Mouse (Mus musculus): ENCODE results near the gene Smyd3. TPM values are rescaled to one million over a fixed set of nuclear protein-coding genes. Genes with fewer than 3 reads are reported as not detected.

Smyd3 gene
- polyA plus RNA-seq, 1 experiment = 40.2 TPM

DNA sequence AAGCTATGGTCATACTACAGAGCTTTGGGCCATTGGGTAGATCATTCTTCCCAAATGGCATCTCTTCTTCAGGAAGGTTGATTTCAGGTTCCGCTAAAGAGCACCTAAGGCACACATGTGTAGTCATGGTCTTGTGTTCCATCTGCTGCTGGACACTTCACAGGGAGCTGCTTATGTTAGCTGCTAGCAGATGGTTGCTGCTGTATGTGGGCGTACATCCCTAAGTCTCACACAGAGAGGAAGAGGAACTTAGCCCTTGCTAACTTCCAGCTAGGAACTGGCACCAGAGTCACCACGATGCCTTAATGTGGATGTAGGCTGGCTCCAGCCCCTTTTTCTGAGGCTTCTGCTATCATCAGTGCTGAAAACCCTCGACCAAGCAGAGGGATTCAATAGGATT, 491.2 kb downstream of the Smyd3 start:
- H3K4me3 ChIP-seq (ENCODE audit: low read depth, low read length) = no peak overlapping the region
- H3K9ac ChIP-seq (ENCODE audit: low read depth, poor library complexity, severe bottlenecking) = no peak overlapping the region
- no peaks in the 10 kb centered on the region for H3K27me3 ChIP-seq (ENCODE audit: control insufficient read depth, insufficient read depth, low read length, poor library complexity, severe bottlenecking)
- no peak overlapping the region for H3K27ac ChIP-seq (ENCODE audit: insufficient read depth, low read length)
- H3K9me3 ChIP-seq (replicated peaks; ENCODE audit: control insufficient read depth, insufficient read depth, low read length, poor library complexity, severe bottlenecking) = no peaks in the 10 kb centered on the region
- H3K36me3 ChIP-seq (ENCODE audit: control insufficient read depth, insufficient read depth, low read length, poor library complexity, severe bottlenecking) = no peaks in the 10 kb centered on the region
- no peaks in the 10 kb centered on the region for H3K4me1 ChIP-seq (ENCODE audit: control insufficient read depth, insufficient read depth, low read length)
- TF ChIP-seq EP300 (IDR thresholded peaks at IDR 0.05; ENCODE audit: insufficient read depth, low read depth, low read length) = no peak

- H3K27ac ChIP-seq (ENCODE audit: insufficient read depth, low read length) = no peak overlapping the region
- H3K36me3 ChIP-seq (ENCODE audit: control insufficient read depth, insufficient read depth, low read length, poor library complexity, severe bottlenecking) = no peaks in the 10 kb centered on the region
- TF ChIP-seq CTCF (IDR thresholded peaks at IDR 0.05; ENCODE audit: low read depth, low read length) (no peak), POLR2A (IDR thresholded peaks at IDR 0.05; ENCODE audit: insufficient read depth, low read length) (no peak), EP300 (IDR thresholded peaks at IDR 0.05; ENCODE audit: insufficient read depth, low read depth, low read length) (no peak)
- H3K27me3 ChIP-seq (ENCODE audit: control insufficient read depth, insufficient read depth, low read length, poor library complexity, severe bottlenecking) = no peaks in the 10 kb centered on the region
- H3K4me3 ChIP-seq (ENCODE audit: low read depth, low read length) = no peak overlapping the region
- H3K9ac ChIP-seq (ENCODE audit: low read depth, poor library complexity, severe bottlenecking) = no peak overlapping the region
- no peaks in the 10 kb centered on the region for H3K4me1 ChIP-seq (ENCODE audit: control insufficient read depth, insufficient read depth, low read length)
- H3K9me3 ChIP-seq (replicated peaks; ENCODE audit: control insufficient read depth, insufficient read depth, low read length, poor library complexity, severe bottlenecking) = no peaks in the 10 kb centered on the region
Measured at GRCm38 (mm10) chr1:179025169-179025568, 492.7 kb downstream of the Smyd3 start.

DNA sequence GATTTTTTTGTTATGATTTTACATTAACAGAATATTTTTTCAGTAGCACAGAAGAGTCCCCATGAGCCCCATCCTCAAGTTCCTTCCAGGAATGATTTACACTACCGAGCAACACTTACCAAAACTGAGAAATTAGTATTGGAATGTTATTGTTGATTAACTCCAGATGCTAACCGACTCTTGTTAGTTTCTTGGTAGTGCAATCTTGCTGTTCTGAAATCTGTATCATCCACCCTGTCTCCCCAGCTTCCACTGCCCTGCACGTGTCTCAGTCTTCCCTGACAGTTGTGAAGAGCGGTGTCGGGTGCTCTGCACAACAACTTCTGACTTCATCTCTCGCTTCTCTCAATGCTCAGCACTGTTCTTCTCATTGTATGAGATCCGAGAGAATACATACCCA, 494.4 kb downstream of the Smyd3 start:
- H3K9ac ChIP-seq (ENCODE audit: low read depth, poor library complexity, severe bottlenecking) = no peak overlapping the region
- H3K4me1 ChIP-seq (ENCODE audit: control insufficient read depth, insufficient read depth, low read length) = no peaks in the 10 kb centered on the region
- H3K9me3 ChIP-seq (replicated peaks; ENCODE audit: control insufficient read depth, insufficient read depth, low read length, poor library complexity, severe bottlenecking) = no peaks in the 10 kb centered on the region
- TF ChIP-seq CTCF (IDR thresholded peaks at IDR 0.05; ENCODE audit: low read depth, low read length) (no peak), EP300 (IDR thresholded peaks at IDR 0.05; ENCODE audit: insufficient read depth, low read depth, low read length) (no peak), POLR2A (IDR thresholded peaks at IDR 0.05; ENCODE audit: insufficient read depth, low read length) (no peak)
- H3K27me3 ChIP-seq (ENCODE audit: control insufficient read depth, insufficient read depth, low read length, poor library complexity, severe bottlenecking) = no peaks in the 10 kb centered on the region
- no peak overlapping the region for H3K4me3 ChIP-seq (ENCODE audit: low read depth, low read length)
- H3K36me3 ChIP-seq (ENCODE audit: control insufficient read depth, insufficient read depth, low read length, poor library complexity, severe bottlenecking) = no peaks in the 10 kb centered on the region
- H3K27ac ChIP-seq (ENCODE audit: insufficient read depth, low read length) = no peak overlapping the region

DNA sequence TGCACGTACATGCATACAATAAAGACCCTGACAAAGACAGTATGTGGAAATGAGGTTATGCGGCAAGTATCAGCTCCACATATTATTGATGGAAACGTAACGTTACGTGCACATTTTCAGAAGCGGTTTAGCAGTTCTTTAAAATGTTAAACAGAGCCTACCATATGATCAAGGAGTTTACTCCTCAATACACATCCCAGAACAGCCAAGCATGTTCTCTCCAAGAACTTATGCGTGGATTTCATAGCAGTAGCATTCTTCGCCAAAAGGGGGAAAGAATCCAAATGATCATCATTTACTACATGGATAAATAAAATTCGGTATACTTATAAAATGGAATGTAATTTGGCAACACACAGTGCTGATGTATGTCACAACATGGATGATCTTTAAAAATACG, 500.4 kb downstream of the Smyd3 start:
- no peak overlapping the region for H3K4me3 ChIP-seq (ENCODE audit: low read depth, low read length)
- no peaks in the 10 kb centered on the region for H3K27me3 ChIP-seq (ENCODE audit: control insufficient read depth, insufficient read depth, low read length, poor library complexity, severe bottlenecking)
- H3K9me3 ChIP-seq (replicated peaks; ENCODE audit: control insufficient read depth, insufficient read depth, low read length, poor library complexity, severe bottlenecking) = no peaks in the 10 kb centered on the region
- H3K36me3 ChIP-seq (ENCODE audit: control insufficient read depth, insufficient read depth, low read length, poor library complexity, severe bottlenecking) = no peaks in the 10 kb centered on the region
- no peak overlapping the region for H3K9ac ChIP-seq (ENCODE audit: low read depth, poor library complexity, severe bottlenecking)
- no peak for TF ChIP-seq CTCF (IDR thresholded peaks at IDR 0.05; ENCODE audit: low read depth, low read length)
- H3K27ac ChIP-seq (ENCODE audit: insufficient read depth, low read length) = no peak overlapping the region
- H3K4me1 ChIP-seq (ENCODE audit: control insufficient read depth, insufficient read depth, low read length) = no peaks in the 10 kb centered on the region

- Histone ChIP-seq H3K27me3 (ENCODE audit: control insufficient read depth, insufficient read depth, low read length, poor library complexity, severe bottlenecking) (no peaks in the 10 kb centered on the region), H3K27ac (ENCODE audit: insufficient read depth, low read length) (no peak overlapping the region), H3K9me3 (replicated peaks; ENCODE audit: control insufficient read depth, insufficient read depth, low read length, poor library complexity, severe bottlenecking) (no peaks in the 10 kb centered on the region), H3K4me3 (ENCODE audit: low read depth, low read length) (no peak overlapping the region), H3K9ac (ENCODE audit: low read depth, poor library complexity, severe bottlenecking) (no peak overlapping the region), H3K4me1 (ENCODE audit: control insufficient read depth, insufficient read depth, low read length) (no peaks in the 10 kb centered on the region), H3K36me3 (ENCODE audit: control insufficient read depth, insufficient read depth, low read length, poor library complexity, severe bottlenecking) (no peaks in the 10 kb centered on the region)
- TF ChIP-seq POLR2A (IDR thresholded peaks at IDR 0.05; ENCODE audit: insufficient read depth, low read length) (no peak), EP300 (IDR thresholded peaks at IDR 0.05; ENCODE audit: insufficient read depth, low read depth, low read length) (no peak), CTCF (IDR thresholded peaks at IDR 0.05; ENCODE audit: low read depth, low read length) (no peak)
Measured at GRCm38 (mm10) chr1:179013021-179013420, 504.8 kb downstream of the Smyd3 start.

DNA sequence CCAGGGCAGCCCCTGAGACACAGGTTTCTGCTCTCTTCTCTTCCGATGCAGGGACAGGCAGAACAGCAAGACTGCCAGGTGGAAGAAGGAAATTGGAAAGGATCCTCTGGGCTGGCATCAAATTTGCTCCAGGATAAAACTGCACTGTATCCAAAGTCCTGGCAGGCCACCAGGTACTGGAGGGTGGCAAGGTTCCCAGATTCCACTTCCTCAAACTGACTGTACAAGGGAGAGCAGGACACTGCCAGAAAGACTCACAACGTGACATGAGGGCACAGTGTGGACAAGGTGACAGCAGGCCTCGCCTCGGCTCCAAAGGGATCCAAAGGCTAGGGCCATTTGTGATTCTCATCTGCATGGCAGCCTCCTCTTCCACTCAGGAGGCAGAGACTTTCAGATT, 505.6 kb downstream of the Smyd3 start:
- Histone ChIP-seq H3K27ac (ENCODE audit: insufficient read depth, low read length) (no peak overlapping the region), H3K4me3 (ENCODE audit: low read depth, low read length) (no peak overlapping the region), H3K9me3 (replicated peaks; ENCODE audit: control insufficient read depth, insufficient read depth, low read length, poor library complexity, severe bottlenecking) (no peaks in the 10 kb centered on the region), H3K27me3 (ENCODE audit: control insufficient read depth, insufficient read depth, low read length, poor library complexity, severe bottlenecking) (no peaks in the 10 kb centered on the region), H3K9ac (ENCODE audit: low read depth, poor library complexity, severe bottlenecking) (no peak overlapping the region), H3K4me1 (ENCODE audit: control insufficient read depth, insufficient read depth, low read length) (no peaks in the 10 kb centered on the region), H3K36me3 (ENCODE audit: control insufficient read depth, insufficient read depth, low read length, poor library complexity, severe bottlenecking) (no peaks in the 10 kb centered on the region)
- TF ChIP-seq POLR2A (IDR thresholded peaks at IDR 0.05; ENCODE audit: insufficient read depth, low read length) = no peak
- no peak for TF ChIP-seq EP300 (IDR thresholded peaks at IDR 0.05; ENCODE audit: insufficient read depth, low read depth, low read length)
- TF ChIP-seq CTCF (IDR thresholded peaks at IDR 0.05; ENCODE audit: low read depth, low read length) = no peak
